Mouse (Mus musculus) testis, adult 2 months (tissue): ENCODE results near the gene Tedc1.

Experiments
- CTCF ChIP-seq: fragments of 200-500 bp; IDR thresholded peaks from 2 replicates; pipeline ENCODE4 v1.5.1; 2012; ENCODE audit warnings: low read depth, mild to moderate bottlenecking, inconsistent platforms, low read length, moderate library complexity; ENCODE audit not compliant: control insufficient read depth, insufficient read depth, insufficient replicate concordance
- POLR2A ChIP-seq: fragments of 200-500 bp; IDR thresholded peaks from 2 replicates; pipeline ENCODE4 v1.6.1; 2012; ENCODE audit warnings: low read depth, mild to moderate bottlenecking, inconsistent platforms, low read length, moderate library complexity; ENCODE audit not compliant: control insufficient read depth

- TF ChIP-seq POLR2A = peak; percentile 37; the same call in 1 of the 2 replicates
- TF ChIP-seq CTCF = no peak
Observed at GRCm38 (mm10) chr12:113149341-113149740, 6.9 kb upstream of the Tedc1 start.
